Mouse (Mus musculus) c-Kit-positive CD71-positive TER-119-positive erythroid progenitor cells, embryonic 14.5 days (primary cell): Measurements from ENCODE around the gene Thtpa.

ENCODE experiments used
- DNase-seq: peaks from one replicate; pipeline ENCODE4 v3.0.0-alpha.2; 2013; ENCODE audit warnings: low spot score

Thtpa gene

GRCm38 (mm10) chr14:55105836-55106809 is 11.5 kb downstream of the Thtpa start, which contains the start of gene Ap1g2:
Gene Ap1g2, minus strand, starts transcription at chr14:55106593.
- peak; percentile 81 for DNase-seq

- DNase-seq, result no peak
Measured at GRCm38 (mm10) chr14:55106990-55107389, 12.4 kb downstream of the Thtpa start.

- DNase-seq, result no peak
Measured at GRCm38 (mm10) chr14:55108202-55108870, 13.8 kb downstream of the Thtpa start.

- no peak for DNase-seq
Measured at GRCm38 (mm10) chr14:55109048-55109873, 14.7 kb downstream of the Thtpa start.

- no peak for DNase-seq
Measured at GRCm38 (mm10) chr14:55110076-55110475, 15.5 kb downstream of the Thtpa start.

- no peak for DNase-seq
Measured at GRCm38 (mm10) chr14:55111720-55112119, 17.1 kb downstream of the Thtpa start.

- DNase-seq, result no peak
Measured at GRCm38 (mm10) chr14:55113351-55113974, 18.9 kb downstream of the Thtpa start.

- DNase-seq, result no peak
Measured at GRCm38 (mm10) chr14:55113975-55114645, 19.5 kb downstream of the Thtpa start.

GRCm38 (mm10) chr14:55114759-55115701 is 20.4 kb downstream of the Thtpa start:
- DNase-seq, result no peak

- no peak for DNase-seq
Measured at GRCm38 (mm10) chr14:55115846-55116245, 21.3 kb downstream of the Thtpa start.

- DNase-seq, result no peak
Measured at GRCm38 (mm10) chr14:55116425-55117200, 22.0 kb downstream of the Thtpa start, which contains the start of gene Jph4. Gene Jph4, minus strand, starts transcription at chr14:55116935.

- DNase-seq, result no peak
Measured at GRCm38 (mm10) chr14:55118852-55119251, 24.3 kb downstream of the Thtpa start.

- no peak for DNase-seq
Measured at GRCm38 (mm10) chr14:55119421-55120134, 25.0 kb downstream of the Thtpa start.

GRCm38 (mm10) chr14:55121947-55122346 is 27.4 kb downstream of the Thtpa start:
- no peak for DNase-seq

GRCm38 (mm10) chr14:55122359-55122758 is 27.8 kb downstream of the Thtpa start:
- DNase-seq, result no peak

GRCm38 (mm10) chr14:55125711-55126110 is 31.1 kb downstream of the Thtpa start:
- DNase-seq, result no peak

GRCm38 (mm10) chr14:55126521-55126920 is 31.9 kb downstream of the Thtpa start:
- no peak for DNase-seq

GRCm38 (mm10) chr14:55135676-55136075 is 41.1 kb downstream of the Thtpa start:
- DNase-seq, result no peak
